Comparison of ENCODE assay signal across 24 mouse cellular contexts in the genomic region with DNA sequence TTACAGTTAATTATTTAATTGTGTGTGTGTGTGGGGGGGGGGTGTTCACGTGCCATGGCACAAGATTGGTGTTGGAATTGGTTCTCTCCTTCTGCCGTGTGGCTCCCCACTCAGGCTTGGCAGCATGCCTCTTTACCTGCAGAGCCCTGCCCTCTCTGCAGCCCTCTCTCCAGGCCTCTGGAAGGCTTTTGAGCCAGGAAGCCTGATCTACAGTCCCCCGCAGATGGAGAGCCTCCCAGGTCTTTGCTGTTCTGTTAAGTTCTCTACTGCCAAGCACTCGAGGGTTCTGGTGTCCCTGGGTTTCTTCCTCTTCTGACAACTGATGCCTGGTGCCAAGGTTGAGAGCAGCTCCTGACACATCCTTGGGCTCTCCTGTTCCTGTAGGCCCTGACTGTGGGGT. TPM values are rescaled to one million over a fixed set of nuclear protein-coding genes. Genes with fewer than 3 reads are reported as not detected.
DNase-seq lines count a peak whose midpoint lies in the region; ATAC-seq and TF ChIP-seq lines count a peak whose summit lies in the region.
"Had no signal": no experiment of that assay in that cellular context is flagged by ENCODE, and none has a peak within 500 bp of the region (broad histone marks: within the 10 kb centered on the region; RNA-seq: fewer than 3 reads in every experiment).

No protein-coding gene starts in this region.

- no peak overlapping the region for H3K4me2 ChIP-seq in hindbrain, postnatal 0 days (ENCODE audit: low read depth, low read length)
- no peak overlapping the region for H3K4me2 ChIP-seq in hindbrain, embryonic 11.5 days (replicated peaks; ENCODE audit: low read depth, low read length)
- H3K4me2 ChIP-seq: embryonic facial prominence, embryonic 12.5 days had no signal

- 25% methylated on average over 4 of the region's 4 CpGs for WGBS in hindbrain, postnatal 0 days
- 76% methylated on average over 4 of the region's 4 CpGs for WGBS in hindbrain, embryonic 11.5 days

- H3K27me3 ChIP-seq in hindbrain, postnatal 0 days (ENCODE audit: insufficient read depth, low read length) = no peaks in the 10 kb centered on the region
- H3K27me3 ChIP-seq in hindbrain, embryonic 11.5 days (ENCODE audit: control insufficient read depth, insufficient read depth, low read length) = no peaks in the 10 kb centered on the region
- H3K27me3 ChIP-seq: embryonic facial prominence, embryonic 12.5 days had no signal

- peaks cover 19% of the 10 kb centered on the region for H3K4me1 ChIP-seq in hindbrain, postnatal 0 days (ENCODE audit: insufficient read depth, low read length)
- H3K4me1 ChIP-seq in hindbrain, embryonic 11.5 days (replicated peaks; ENCODE audit: control insufficient read depth, insufficient read depth, low read length) = peaks cover 6% of the 10 kb centered on the region; the same call in 1 of the 2 replicates

- DNase-seq in cerebellum, postnatal 4 days (ENCODE audit: low spot score in 2 of 2) = no peak
- no peak for DNase-seq in hindbrain, postnatal 0 days (ENCODE audit: low spot score)
- DNase-seq in hindbrain, embryonic 11.5 days (ENCODE audit: low spot score) = no peak
- peak; percentile 92 for DNase-seq in cerebellum, adult 11-12 months
- DNase-seq in cerebellum, postnatal 25 days = peak; percentile 87 to 92
- DNase-seq in spleen, postnatal 10 days (ENCODE audit: low spot score in 2 of 2) = no peak
- DNase-seq: gastrocnemius, postnatal 14 days; kidney, adult 2 months; kidney, postnatal 4 days; liver; liver, postnatal 0 days; right cerebral cortex, adult 18-20 months; thymus, adult 2 months had no signal

- no peaks in the 10 kb centered on the region for H3K9me3 ChIP-seq in hindbrain, postnatal 0 days (ENCODE audit: low read length)
- H3K9me3 ChIP-seq in hindbrain, embryonic 11.5 days (ENCODE audit: control insufficient read depth, low read length) = no peaks in the 10 kb centered on the region
- H3K9me3 ChIP-seq: embryonic facial prominence, embryonic 12.5 days; G1E had no signal

- no peak overlapping the region for H3K9ac ChIP-seq in hindbrain, postnatal 0 days (replicated peaks; ENCODE audit: low read length)
- H3K9ac ChIP-seq in hindbrain, embryonic 11.5 days (ENCODE audit: low read depth, low read length) = no peak overlapping the region
- H3K9ac ChIP-seq: embryonic facial prominence, embryonic 12.5 days; liver, postnatal 0 days had no signal

- peak; percentile 54; the same call in 1 of the 2 replicates for ATAC-seq in cerebellum, adult (ENCODE audit: insufficient number of reproducible peaks, low FRiP score, low TSS enrichment)
- ATAC-seq in hindbrain, postnatal 0 days = no peak
- ATAC-seq in hindbrain, embryonic 11.5 days (ENCODE audit: low FRiP score) = no peak
- no peak for ATAC-seq in monocyte, adult 5-6 weeks (replicated peaks; ENCODE audit: insufficient number of reproducible peaks, low FRiP score, low TSS enrichment, poor library complexity, severe bottlenecking)
- ATAC-seq: CD4-positive, CD25-positive, alpha-beta regulatory T cell, adult 4 months; liver, postnatal 0 days had no signal

- H3K4me3 ChIP-seq in hindbrain, postnatal 0 days (ENCODE audit: low read length) = no peak overlapping the region
- no peak overlapping the region for H3K4me3 ChIP-seq in hindbrain, embryonic 11.5 days (ENCODE audit: low read depth, low read length)
- H3K4me3 ChIP-seq: embryonic facial prominence, embryonic 12.5 days; myocyte had no signal

- peak overlapping the region; percentile 45; the same call in 1 of the 2 replicates for H3K27ac ChIP-seq in hindbrain, postnatal 0 days
- H3K27ac ChIP-seq in hindbrain, embryonic 11.5 days (ENCODE audit: low read depth, low read length) = no peak overlapping the region
- H3K27ac ChIP-seq: embryonic facial prominence, embryonic 12.5 days had no signal

- no peak for TF ChIP-seq CTCF in hindbrain, postnatal 0 days (IDR thresholded peaks at IDR 0.05; ENCODE audit: low read depth)

- peaks cover 4% of the 10 kb centered on the region; the same call in 1 of the 2 replicates for H3K36me3 ChIP-seq in hindbrain, postnatal 0 days (ENCODE audit: insufficient read depth, low read length)
- peaks cover 2% of the 10 kb centered on the region; the same call in 1 of the 2 replicates for H3K36me3 ChIP-seq in hindbrain, embryonic 11.5 days (ENCODE audit: control insufficient read depth, insufficient read depth, low read length)

RNA-seq across cellular contexts. Expression of a gene that starts 17.9 kb away (rescaled TPM):
- 538 and 549 TPM in 2 replicates for total RNA-seq in hindbrain, postnatal 0 days (2014; rRNA removed)
- 1,243 and 1,257 TPM in 2 replicates for polyA plus RNA-seq in hindbrain, postnatal 0 days (2015; fragmentation: Nextera tagmentation; extraction: Ambion mirVana)
- polyA plus RNA-seq in hindbrain, embryonic 11.5 days (2014; fragmentation: Nextera tagmentation; extraction: Ambion mirVana) = 1,515 and 1,668 TPM in 2 replicates
- total RNA-seq in monocyte, adult 5-6 weeks (2017) = 240 to 351 TPM (median 288 TPM) in 3 replicates

RNA-seq across cellular contexts. Expression of a gene that starts 27.0 kb away (rescaled TPM):
- 31.2 and 32.9 TPM in 2 replicates for total RNA-seq in hindbrain, postnatal 0 days (2014; rRNA removed)
- 25.0 and 25.9 TPM in 2 replicates for polyA plus RNA-seq in hindbrain, postnatal 0 days (2015; fragmentation: Nextera tagmentation; extraction: Ambion mirVana)
- polyA plus RNA-seq in hindbrain, embryonic 11.5 days (2014; fragmentation: Nextera tagmentation; extraction: Ambion mirVana) = 40.5 and 50.0 TPM in 2 replicates
- total RNA-seq in monocyte, adult 5-6 weeks (2017) = 11.1 to 34.3 TPM (median 14.5 TPM) in 3 replicates

RNA-seq across cellular contexts. Expression of a gene that starts 53.3 kb away (rescaled TPM):
- total RNA-seq in hindbrain, postnatal 0 days (2014; rRNA removed) = not detected in 2 replicates
- polyA plus RNA-seq in hindbrain, postnatal 0 days (2015; fragmentation: Nextera tagmentation; extraction: Ambion mirVana) = not detected in 2 replicates
- 0.21 TPM in 1 of 2 replicates, not detected in the other for polyA plus RNA-seq in hindbrain, embryonic 11.5 days (2014; fragmentation: Nextera tagmentation; extraction: Ambion mirVana)
- total RNA-seq in monocyte, adult 5-6 weeks (2017) = not detected in 3 replicates
- total RNA-seq: G1E; layer of hippocampus, postnatal 10 days; left cerebral cortex, postnatal 10 days had no signal
- polyA plus RNA-seq: CD4-positive, CD25-positive, alpha-beta regulatory T cell, adult 4 months; G1E; heart, postnatal 0 days; kidney, adult 2 months; liver, postnatal 0 days; small intestine, adult 2 months; stomach, embryonic 14.5 days had no signal

Comparison
In these comparisons a context has a peak if more than half of its experiments do, and no peak if none do; other contexts are left out.
1. DNase-seq: peak in cerebellum, adult 11-12 months (single experiment) and cerebellum, postnatal 25 days (2 of 2); none in cerebellum, postnatal 4 days (0 of 2), hindbrain, postnatal 0 days (single experiment), hindbrain, embryonic 11.5 days (single experiment) and spleen, postnatal 10 days (0 of 2).